Mouse (Mus musculus): Measurements from ENCODE around the gene Tcea2. TPM values are rescaled to one million over a fixed set of nuclear protein-coding genes. Genes with fewer than 3 reads are reported as not detected.
A peak's percentile ranks its signal among the peaks of the same experiment; 100 is the strongest.

The Tcea2 gene
- polyA plus RNA-seq, 1 experiment from 2014 or later = 21.8 TPM

DNA sequence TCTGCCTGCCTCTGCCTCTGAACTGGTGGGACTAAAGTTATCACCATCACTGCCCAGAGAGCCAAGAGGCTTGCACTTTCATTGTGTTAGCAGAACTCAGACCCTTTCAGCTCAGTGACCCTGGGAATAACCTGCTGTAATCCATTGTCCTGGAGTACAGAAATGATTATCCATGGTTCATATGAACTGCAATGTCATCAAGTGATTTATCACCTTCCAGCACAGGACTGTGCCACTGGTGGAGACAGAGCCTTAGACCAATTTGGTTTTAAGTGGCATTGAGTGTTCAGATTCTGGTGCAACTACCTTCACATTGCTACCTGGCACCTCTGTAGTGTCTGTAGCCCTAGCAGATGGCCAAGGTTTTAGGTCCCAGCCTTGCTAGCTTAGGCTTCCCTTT is 27.0 kb upstream of the Tcea2 start:
- no peak for ATAC-seq (ENCODE audit: insufficient number of reproducible peaks, insufficient read depth, low FRiP score, low read depth)
- no peaks in the 10 kb centered on the region for H3K27me3 ChIP-seq (ENCODE audit: control insufficient read depth, insufficient read depth, low read length)
- H3K4me3 ChIP-seq (ENCODE audit: control insufficient read depth in 1 of 2, insufficient read depth in 1 of 2, low read depth in 1 of 2, low read length in 2 of 2) = no peak overlapping the region
- no peak overlapping the region for H3K27ac ChIP-seq (replicated peaks in 1 of 2; ENCODE audit: control insufficient read depth in 1 of 2, insufficient read depth in 1 of 2, low read depth in 2 of 2, low read length in 2 of 2)
- no peak overlapping the region for H3K4me2 ChIP-seq (ENCODE audit: low read length)
- peaks cover 4 to 9% of the 10 kb centered on the region in 2 experiments; a peak in 1 of 4 replicates for H3K4me1 ChIP-seq (ENCODE audit: control insufficient read depth in 2 of 2, insufficient read depth in 2 of 2, low read length in 2 of 2)
- H3K9me3 ChIP-seq (ENCODE audit: control insufficient read depth, low read length) = no peaks in the 10 kb centered on the region
- no peak overlapping the region for H3K9ac ChIP-seq (ENCODE audit: low read length)
- H3K36me3 ChIP-seq (ENCODE audit: control insufficient read depth, insufficient read depth, low read length) = peaks cover 84% of the 10 kb centered on the region

DNA sequence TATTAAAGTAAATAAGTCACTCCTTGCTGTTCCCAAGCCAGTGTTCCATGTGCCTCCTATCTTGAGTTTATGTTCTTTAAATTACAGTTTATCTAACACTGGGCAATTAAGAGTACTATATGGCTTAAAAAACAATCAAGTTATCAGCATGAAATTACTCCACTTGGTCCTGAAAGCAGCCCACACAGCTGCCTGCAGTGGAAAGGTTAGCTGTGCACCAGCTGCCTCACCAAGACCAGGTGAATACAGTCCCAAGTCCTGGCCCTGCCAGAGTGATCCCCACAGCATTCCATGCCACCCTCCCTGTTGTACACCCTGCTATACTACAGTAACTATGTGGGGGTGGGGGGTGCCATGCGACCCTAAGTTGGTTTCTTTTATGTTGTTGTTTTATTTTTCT is 26.6 kb upstream of the Tcea2 start:
- Histone ChIP-seq H3K36me3 (ENCODE audit: control insufficient read depth, insufficient read depth, low read length) (peaks cover 79% of the 10 kb centered on the region), H3K4me3 (ENCODE audit: control insufficient read depth in 1 of 2, insufficient read depth in 1 of 2, low read depth in 1 of 2, low read length in 2 of 2) (no peak overlapping the region), H3K9ac (ENCODE audit: low read length) (no peak overlapping the region), H3K4me2 (ENCODE audit: low read length) (no peak overlapping the region), H3K9me3 (ENCODE audit: control insufficient read depth, low read length) (no peaks in the 10 kb centered on the region), H3K27ac (replicated peaks in 1 of 2; ENCODE audit: control insufficient read depth in 1 of 2, insufficient read depth in 1 of 2, low read depth in 2 of 2, low read length in 2 of 2) (no peak overlapping the region), H3K27me3 (ENCODE audit: control insufficient read depth, insufficient read depth, low read length) (no peaks in the 10 kb centered on the region), H3K4me1 (ENCODE audit: control insufficient read depth in 2 of 2, insufficient read depth in 2 of 2, low read length in 2 of 2) (peaks cover 4 to 9% of the 10 kb centered on the region in 2 experiments; a peak in 1 of 4 replicates)
- WGBS = 80% methylated on average over 1 of the region's 1 CpGs
- ATAC-seq (ENCODE audit: insufficient number of reproducible peaks, insufficient read depth, low FRiP score, low read depth) = no peak

DNA sequence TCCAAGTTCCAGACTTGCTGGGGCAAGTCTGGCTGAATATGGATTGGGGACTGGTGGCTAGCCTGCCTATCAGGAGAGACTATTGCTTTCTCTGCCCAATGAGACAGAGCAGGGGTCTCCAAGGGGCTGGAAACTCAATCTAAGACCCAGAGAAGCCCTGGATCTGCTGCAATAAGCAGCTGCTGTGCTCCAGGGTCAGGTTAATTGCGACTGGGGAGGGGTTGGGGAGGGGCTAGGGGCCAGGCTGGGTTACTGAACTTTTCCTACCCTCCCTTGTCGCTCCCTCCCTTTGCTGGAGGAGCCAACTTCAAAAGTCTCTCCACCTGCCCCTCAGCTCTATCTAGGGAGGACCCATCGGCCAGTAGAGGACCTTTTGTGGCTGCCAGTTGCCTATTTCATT is 23.4 kb upstream of the Tcea2 start, which contains the start of gene Gm29797:
Gm29797 (plus strand) TSS at position 301 of the 400 bp plus-strand sequence.
- Histone ChIP-seq H3K4me3 (ENCODE audit: control insufficient read depth in 1 of 2, insufficient read depth in 1 of 2, low read depth in 1 of 2, low read length in 2 of 2) (no peak within 1 kb of the TSS), H3K9ac (ENCODE audit: low read length) (no peak within 1 kb of the TSS), H3K4me2 (ENCODE audit: low read length) (no peak within 1 kb of the TSS), H3K9me3 (ENCODE audit: control insufficient read depth, low read length) (no peaks in the 10 kb centered on the region), H3K36me3 (ENCODE audit: control insufficient read depth, insufficient read depth, low read length) (peaks cover 47% of the 10 kb centered on the region), H3K27ac (replicated peaks in 1 of 2; ENCODE audit: control insufficient read depth in 1 of 2, insufficient read depth in 1 of 2, low read depth in 2 of 2, low read length in 2 of 2) (no peak within 1 kb of the TSS), H3K4me1 (ENCODE audit: control insufficient read depth in 2 of 2, insufficient read depth in 2 of 2, low read length in 2 of 2) (peaks cover 4 to 14% of the 10 kb centered on the region in 2 experiments; a peak in 1 of 4 replicates), H3K27me3 (ENCODE audit: control insufficient read depth, insufficient read depth, low read length) (no peaks in the 10 kb centered on the region)
- 69% methylated on average over 3 of the region's 3 CpGs for WGBS
- ATAC-seq (ENCODE audit: insufficient number of reproducible peaks, insufficient read depth, low FRiP score, low read depth) = no peak

DNA sequence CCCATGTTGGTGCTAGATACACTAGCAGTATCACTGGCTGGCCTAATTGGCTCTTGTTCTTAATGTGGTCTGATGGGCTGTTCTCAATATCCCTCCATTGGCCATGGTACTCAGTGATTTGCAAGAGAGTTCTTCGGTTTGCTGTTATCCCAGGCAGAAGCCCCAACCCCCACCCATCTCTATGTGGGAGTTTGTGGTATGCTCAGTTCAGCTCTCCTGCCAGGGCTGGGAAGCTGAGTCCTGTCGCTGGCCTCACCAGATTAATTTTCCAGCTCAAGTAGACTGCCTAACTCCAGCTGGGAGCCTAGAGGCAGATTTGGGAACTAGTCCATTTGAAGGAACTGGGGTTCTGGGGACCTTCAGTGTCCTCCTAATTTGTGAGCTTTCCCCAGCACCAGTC is 22.7 kb upstream of the Tcea2 start:
- Histone ChIP-seq H3K27me3 (ENCODE audit: control insufficient read depth, insufficient read depth, low read length) (no peaks in the 10 kb centered on the region), H3K4me2 (ENCODE audit: low read length) (no peak overlapping the region), H3K36me3 (ENCODE audit: control insufficient read depth, insufficient read depth, low read length) (peaks cover 40% of the 10 kb centered on the region), H3K9ac (ENCODE audit: low read length) (no peak overlapping the region), H3K9me3 (ENCODE audit: control insufficient read depth, low read length) (no peaks in the 10 kb centered on the region), H3K4me1 (ENCODE audit: control insufficient read depth in 2 of 2, insufficient read depth in 2 of 2, low read length in 2 of 2) (peaks cover 4 to 14% of the 10 kb centered on the region in 2 experiments; a peak in 1 of 4 replicates), H3K27ac (replicated peaks in 1 of 2; ENCODE audit: control insufficient read depth in 1 of 2, insufficient read depth in 1 of 2, low read depth in 2 of 2, low read length in 2 of 2) (no peak overlapping the region), H3K4me3 (ENCODE audit: control insufficient read depth in 1 of 2, insufficient read depth in 1 of 2, low read depth in 1 of 2, low read length in 2 of 2) (no peak overlapping the region)
- ATAC-seq (ENCODE audit: insufficient number of reproducible peaks, insufficient read depth, low FRiP score, low read depth) = no peak
- WGBS = 50% methylated on average over 2 of the region's 2 CpGs

DNA sequence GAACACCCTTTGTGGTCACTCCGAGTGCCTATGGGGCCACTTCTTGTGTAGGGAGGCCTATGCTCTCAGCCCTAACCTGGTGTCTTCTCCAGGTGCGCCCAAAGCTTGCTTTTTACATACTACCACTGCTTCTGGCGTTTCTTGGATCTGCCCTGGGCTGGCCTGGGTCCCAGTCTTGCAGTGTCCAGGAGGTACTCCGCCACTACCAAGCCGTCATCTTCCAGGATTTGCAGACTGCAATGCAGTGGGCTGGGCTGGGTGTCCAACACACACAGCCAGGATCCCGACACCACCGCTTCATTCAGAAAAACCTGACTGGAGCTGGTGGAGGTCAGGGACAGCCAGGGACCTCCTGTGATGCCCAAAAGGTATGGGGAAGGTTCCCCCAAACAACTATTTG is 21.6 kb upstream of the Tcea2 start:
- Histone ChIP-seq H3K36me3 (ENCODE audit: control insufficient read depth, insufficient read depth, low read length) (peaks cover 31% of the 10 kb centered on the region), H3K27ac (replicated peaks in 1 of 2; ENCODE audit: control insufficient read depth in 1 of 2, insufficient read depth in 1 of 2, low read depth in 2 of 2, low read length in 2 of 2) (0 out of 4 replicates have a peak overlapping the region, but pooled peaks of 1 of the 2 experiments have one; percentile 34), H3K9me3 (ENCODE audit: control insufficient read depth, low read length) (no peaks in the 10 kb centered on the region), H3K27me3 (ENCODE audit: control insufficient read depth, insufficient read depth, low read length) (no peaks in the 10 kb centered on the region), H3K4me3 (ENCODE audit: control insufficient read depth in 1 of 2, insufficient read depth in 1 of 2, low read depth in 1 of 2, low read length in 2 of 2) (no peak overlapping the region), H3K4me1 (ENCODE audit: control insufficient read depth in 2 of 2, insufficient read depth in 2 of 2, low read length in 2 of 2) (peaks cover 9 to 13% of the 10 kb centered on the region in 2 experiments; a peak in 2 of 4 replicates), H3K9ac (ENCODE audit: low read length) (no peak overlapping the region), H3K4me2 (ENCODE audit: low read length) (no peak overlapping the region)
- WGBS = 84% methylated on average over 7 of the region's 7 CpGs
- ATAC-seq (ENCODE audit: insufficient number of reproducible peaks, insufficient read depth, low FRiP score, low read depth) = no peak

DNA sequence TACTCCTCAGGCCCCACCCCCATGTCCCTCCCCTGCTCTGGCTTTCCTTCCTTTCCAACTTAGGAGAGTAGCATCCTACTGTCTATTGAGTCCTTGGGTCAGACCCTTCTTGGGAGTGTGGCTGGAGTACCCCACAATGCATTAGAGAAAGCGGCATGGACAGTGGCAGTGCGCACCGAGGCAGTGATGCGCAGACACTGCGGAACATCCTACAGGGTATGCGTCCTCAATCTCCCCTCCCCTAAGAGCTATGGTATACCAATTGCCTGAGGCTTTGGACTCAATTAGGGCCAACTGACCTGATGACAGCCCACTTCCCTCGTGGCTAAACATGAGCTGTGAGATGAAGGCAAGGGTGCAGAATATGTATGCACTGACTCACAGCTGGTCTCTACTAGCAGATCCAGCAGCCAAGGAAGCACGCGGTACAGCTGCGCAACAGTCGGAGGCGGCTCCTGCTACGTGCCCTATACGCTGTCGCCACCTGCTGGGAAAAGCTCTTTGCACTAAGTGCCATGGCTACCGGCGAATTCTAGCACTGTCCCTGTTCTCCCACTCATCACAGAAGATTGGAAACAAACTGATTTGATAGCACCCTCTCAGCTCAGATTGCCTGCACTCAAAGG is 21.1 kb upstream of the Tcea2 start:
- H3K27ac ChIP-seq (replicated peaks in 1 of 2; ENCODE audit: control insufficient read depth in 1 of 2, insufficient read depth in 1 of 2, low read depth in 2 of 2, low read length in 2 of 2) = peak overlapping the region; percentile 23 to 34; a peak in 2 of 4 replicates
- peak overlapping the region; percentile 30 for H3K9ac ChIP-seq (ENCODE audit: low read length)
- peak; percentile 11; the same call in 1 of the 2 replicates for ATAC-seq (ENCODE audit: insufficient number of reproducible peaks, insufficient read depth, low FRiP score, low read depth)
- H3K4me1 ChIP-seq (ENCODE audit: control insufficient read depth in 2 of 2, insufficient read depth in 2 of 2, low read length in 2 of 2) = peaks cover 7 to 11% of the 10 kb centered on the region in 2 experiments; a peak in 2 of 4 replicates
- H3K4me3 ChIP-seq (ENCODE audit: control insufficient read depth in 1 of 2, insufficient read depth in 1 of 2, low read depth in 1 of 2, low read length in 2 of 2) = no peak overlapping the region
- peaks cover 28% of the 10 kb centered on the region for H3K36me3 ChIP-seq (ENCODE audit: control insufficient read depth, insufficient read depth, low read length)
- no peaks in the 10 kb centered on the region for H3K9me3 ChIP-seq (ENCODE audit: control insufficient read depth, low read length)
- H3K4me2 ChIP-seq (ENCODE audit: low read length) = peak overlapping the region; percentile 19; the same call in 1 of the 2 replicates
- 30% methylated on average over 17 of the region's 17 CpGs for WGBS
- no peaks in the 10 kb centered on the region for H3K27me3 ChIP-seq (ENCODE audit: control insufficient read depth, insufficient read depth, low read length)

DNA sequence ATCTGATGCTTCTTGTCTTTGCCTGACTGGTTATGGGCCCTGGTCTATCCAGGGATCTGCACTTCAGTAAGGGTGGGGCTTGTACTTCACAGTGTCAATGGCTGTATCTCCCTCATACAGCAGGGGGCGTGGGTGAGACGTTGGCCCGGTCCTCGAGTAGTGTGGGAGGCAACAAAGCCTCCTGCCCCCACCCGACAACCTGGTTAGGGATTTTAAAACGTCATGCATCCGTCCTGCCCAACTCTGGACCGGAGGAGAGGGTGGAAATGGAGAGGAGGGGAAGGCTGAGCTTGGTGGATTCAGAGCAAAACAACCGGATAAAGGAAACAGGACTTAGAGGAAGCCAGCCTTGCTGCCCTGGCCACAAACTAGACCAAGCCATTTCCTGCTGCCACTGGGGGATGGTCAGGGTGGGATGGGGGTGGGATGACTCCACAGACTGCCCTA is 20.5 kb upstream of the Tcea2 start:
- H3K36me3 ChIP-seq (ENCODE audit: control insufficient read depth, insufficient read depth, low read length) = peaks cover 22% of the 10 kb centered on the region
- H3K4me3 ChIP-seq (ENCODE audit: control insufficient read depth in 1 of 2, insufficient read depth in 1 of 2, low read depth in 1 of 2, low read length in 2 of 2) = no peak overlapping the region
- H3K9me3 ChIP-seq (ENCODE audit: control insufficient read depth, low read length) = no peaks in the 10 kb centered on the region
- no peak overlapping the region; the same call in 1 of the 2 replicates for H3K9ac ChIP-seq (ENCODE audit: low read length)
- ATAC-seq (ENCODE audit: insufficient number of reproducible peaks, insufficient read depth, low FRiP score, low read depth) = peak; percentile 80
- H3K27me3 ChIP-seq (ENCODE audit: control insufficient read depth, insufficient read depth, low read length) = no peaks in the 10 kb centered on the region
- peaks cover 7 to 11% of the 10 kb centered on the region in 2 experiments; a peak in 2 of 4 replicates for H3K4me1 ChIP-seq (ENCODE audit: control insufficient read depth in 2 of 2, insufficient read depth in 2 of 2, low read length in 2 of 2)
- peak overlapping the region; percentile 19; the same call in 1 of the 2 replicates for H3K4me2 ChIP-seq (ENCODE audit: low read length)
- peak overlapping the region; percentile 23 to 34; a peak in 3 of 4 replicates for H3K27ac ChIP-seq (replicated peaks in 1 of 2; ENCODE audit: control insufficient read depth in 1 of 2, insufficient read depth in 1 of 2, low read depth in 2 of 2, low read length in 2 of 2)
- WGBS = 9% methylated on average over 9 of the region's 9 CpGs
